Mouse (Mus musculus): ENCODE results near the gene Acad10.
"Not testable (repeated sequence)": the region's sequence is repeated elsewhere in the genome, so short reads cannot be mapped to it uniquely, and the experiment has no call there.

DNA sequence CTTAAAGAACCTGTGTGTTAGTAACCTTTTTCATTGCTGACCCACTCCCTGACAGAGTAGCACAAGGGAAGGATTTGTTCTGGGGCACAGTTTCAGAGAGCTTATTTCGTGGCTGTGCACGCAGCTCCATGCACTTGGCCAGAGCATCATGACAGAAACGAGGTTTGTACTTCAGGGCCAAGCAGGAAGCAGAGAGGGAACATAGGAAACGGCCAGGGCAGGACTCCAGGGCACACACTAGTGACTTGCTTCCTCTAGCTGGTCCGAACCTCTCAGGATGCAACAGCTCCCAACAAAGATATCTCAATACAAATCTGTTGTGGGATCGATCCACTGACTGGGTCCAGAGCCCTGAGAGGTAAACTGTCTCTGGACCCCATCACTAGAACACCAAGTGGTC lies 3.4 kb downstream of the Acad10 start:
- not testable (repeated sequence) for TF ChIP-seq CTCF, EP300 (IDR thresholded peaks at IDR 0.05; ENCODE audit: low read depth)
